Mouse (Mus musculus) embryonic stem cell, embryonic (primary cell): ENCODE measurements around the gene Prkch.

Source experiments
- CTCF ChIA-PET, 4 experiments: fragments of 300-600 bp in 2 of 4; fragments of 350-600 bp in 2 of 4; sonication (Branson Sonifier 250); formaldehyde crosslinking; loops; one replicate each; lab custom pipeline; 2022; ENCODE audit warnings: inconsistent platforms in 2 of 4; lab: Charles Lee
- POLR2A ChIA-PET, 4 experiments: fragments of 300-600 bp in 2 of 4; fragments of 350-600 bp in 2 of 4; sonication (Branson Sonifier 250); formaldehyde crosslinking; loops; one replicate each; lab custom pipeline; 2022; ENCODE audit warnings: antibody characterized with exemption in 4 of 4, inconsistent platforms in 1 of 4; lab: Charles Lee

The Prkch gene

GRCm38 (mm10) chr12:73564795-73565619, 19.6 kb upstream of the Prkch start:
- ChIA-PET POLR2A (no interaction called here), CTCF (interaction anchor here (0.6 to 1.3 kb wide), 13 partner anchors 11 to 444 kb away, joined by 3 to 9 read pairs (median 4); no protein-coding TSS in a partner anchor)

GRCm38 (mm10) chr12:73565620-73565969, 19.0 kb upstream of the Prkch start:
- POLR2A ChIA-PET = no interaction called here
- CTCF ChIA-PET = interaction anchor here in 3 of 4 experiments (0.6 to 1.3 kb wide), 10 partner anchors 11 to 444 kb away, joined by 3 to 9 read pairs (median 4); no protein-coding TSS in a partner anchor

GRCm38 (mm10) chr12:73574632-73575031, 10.0 kb upstream of the Prkch start:
- POLR2A ChIA-PET = interaction anchor here in 1 of 4 experiments (0.6 kb wide), 1 partner anchor 514 kb away, joined by 3 read pairs; no protein-coding TSS in a partner anchor
- CTCF ChIA-PET = interaction anchor here in 2 of 4 experiments (0.6 to 0.7 kb wide), 3 partner anchors 57 to 1244 kb away, joined by 3 to 7 read pairs (median 4); no protein-coding TSS in a partner anchor

- POLR2A ChIA-PET = no interaction called here
Measured at GRCm38 (mm10) chr12:73578141-73578540, 6.5 kb upstream of the Prkch start.

GRCm38 (mm10) chr12:73580811-73581210, 3.8 kb upstream of the Prkch start:
- ChIA-PET POLR2A (no interaction called here), CTCF (interaction anchor here in 2 of 4 experiments (0.7 to 1.3 kb wide), 3 partner anchors 26 to 65 kb away, joined by 3 to 4 read pairs (median 3); no protein-coding TSS in a partner anchor)

More at GRCm38 (mm10) chr12:73578141-73578540, 6.5 kb upstream of the Prkch start:
- CTCF ChIA-PET = interaction anchor here in 1 of 4 experiments (1.1 kb wide), 1 partner anchor 43 kb away, joined by 3 read pairs; no protein-coding TSS in a partner anchor

DNA sequence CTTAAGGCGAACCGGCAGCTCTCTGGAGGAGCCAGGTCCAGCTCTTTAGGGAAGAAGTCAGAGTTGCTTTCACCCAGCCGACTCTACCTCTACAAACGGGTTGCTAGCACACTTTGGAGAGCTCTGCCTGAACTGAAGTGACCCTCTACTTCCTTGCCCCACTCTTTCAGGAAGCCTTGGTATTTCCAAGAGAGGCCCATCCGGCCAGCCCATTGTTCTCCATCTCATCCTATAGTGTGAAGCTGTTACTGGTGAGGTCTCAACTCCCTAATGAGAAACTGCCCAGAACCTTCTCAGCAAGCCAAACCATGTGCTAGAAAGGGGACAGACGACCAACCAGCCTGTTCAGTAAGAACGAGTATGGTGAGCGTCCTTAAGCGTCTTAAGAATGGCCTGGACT, 1.3 kb upstream of the Prkch start:
- ChIA-PET POLR2A (interaction anchor here in 1 of 4 experiments (1.0 kb wide), 1 partner anchor 297 kb away, joined by 3 read pairs; the partner anchor contains the start of genes Slc38a6 and Trmt5), CTCF (interaction anchor here in 3 of 4 experiments (1.0 to 1.6 kb wide), 3 partner anchors 23 to 110 kb away, joined by 3 to 8 read pairs (median 3); no protein-coding TSS in a partner anchor)

- CTCF ChIA-PET = interaction anchor here in 3 of 4 experiments (1.0 to 1.6 kb wide), 5 partner anchors 24 to 111 kb away, joined by 3 to 8 read pairs (median 3); no protein-coding TSS in a partner anchor
Measured at GRCm38 (mm10) chr12:73583813-73584609, 585 bp upstream of the Prkch start.

DNA sequence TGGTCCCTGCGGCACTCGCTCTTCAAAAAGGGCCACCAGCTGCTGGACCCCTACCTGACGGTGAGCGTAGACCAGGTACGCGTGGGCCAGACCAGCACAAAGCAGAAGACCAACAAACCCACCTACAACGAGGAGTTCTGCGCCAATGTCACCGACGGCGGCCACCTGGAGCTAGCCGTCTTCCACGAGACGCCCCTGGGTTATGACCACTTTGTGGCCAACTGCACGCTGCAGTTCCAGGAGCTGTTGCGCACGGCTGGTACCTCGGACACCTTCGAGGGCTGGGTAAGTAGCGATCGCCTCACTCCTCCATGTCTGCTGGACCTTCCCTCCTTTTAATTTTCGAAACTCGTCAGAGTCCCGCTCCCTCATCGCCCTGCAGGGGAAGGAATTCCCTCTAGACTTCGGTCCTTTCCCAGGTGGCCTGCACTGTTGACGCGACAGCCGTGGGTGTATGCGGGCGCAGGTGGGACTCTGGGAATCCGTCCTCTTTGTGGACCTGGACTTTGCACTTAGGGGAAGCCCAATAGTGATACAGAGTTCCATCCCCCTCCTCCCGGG, 725 bp downstream of the Prkch start:
- ChIA-PET CTCF (interaction anchor here (0.6 to 1.3 kb wide), 6 partner anchors 9 to 83 kb away, joined by 3 to 5 read pairs (median 3); partner anchors contain the start of gene Tmem30b (in 1 of the 4)), POLR2A (interaction anchor here in 2 of 4 experiments (1.0 to 1.2 kb wide), 2 partner anchors 24 to 322 kb away, joined by 3 read pairs; no protein-coding TSS in a partner anchor)

More at GRCm38 (mm10) chr12:73583813-73584609, 585 bp upstream of the Prkch start:
- POLR2A ChIA-PET = interaction anchor here in 1 of 4 experiments (1.0 to 1.2 kb wide), 2 partner anchors 297 to 324 kb away, joined by 3 read pairs; partner anchors contain the start of genes Slc38a6 and Trmt5

- ChIA-PET CTCF (interaction anchor here in 3 of 4 experiments (0.6 to 1.3 kb wide), 5 partner anchors 8 to 538 kb away, joined by 3 to 6 read pairs (median 3); no protein-coding TSS in a partner anchor), POLR2A (interaction anchor here in 1 of 4 experiments (1.0 kb wide), 1 partner anchor 23 kb away, joined by 3 read pairs; no protein-coding TSS in a partner anchor)
Measured at GRCm38 (mm10) chr12:73585850-73586249, 1.3 kb downstream of the Prkch start.

- ChIA-PET CTCF (interaction anchor here in 1 of 4 experiments (0.8 kb wide), 1 partner anchor 33 kb away, joined by 5 read pairs; no protein-coding TSS in a partner anchor), POLR2A (interaction anchor here in 1 of 4 experiments (0.6 kb wide), 1 partner anchor 235 kb away, joined by 3 read pairs; no protein-coding TSS in a partner anchor)
Measured at GRCm38 (mm10) chr12:73587262-73587661, 2.7 kb downstream of the Prkch start.

- ChIA-PET POLR2A (interaction anchor here in 1 of 4 experiments (1.0 kb wide), 1 partner anchor 10 kb away, joined by 3 read pairs; no protein-coding TSS in a partner anchor), CTCF (interaction anchor here in 1 of 4 experiments (0.9 kb wide), 1 partner anchor 30 kb away, joined by 3 read pairs; no protein-coding TSS in a partner anchor)
Measured at GRCm38 (mm10) chr12:73590627-73591276, 6.2 kb downstream of the Prkch start.

- ChIA-PET CTCF (interaction anchor here in 1 of 4 experiments (0.9 kb wide), 1 partner anchor 31 kb away, joined by 3 read pairs; no protein-coding TSS in a partner anchor), POLR2A (interaction anchor here in 1 of 4 experiments (1.0 kb wide), 1 partner anchor 10 kb away, joined by 3 read pairs; no protein-coding TSS in a partner anchor)
Measured at GRCm38 (mm10) chr12:73591625-73592024, 7.0 kb downstream of the Prkch start.

DNA sequence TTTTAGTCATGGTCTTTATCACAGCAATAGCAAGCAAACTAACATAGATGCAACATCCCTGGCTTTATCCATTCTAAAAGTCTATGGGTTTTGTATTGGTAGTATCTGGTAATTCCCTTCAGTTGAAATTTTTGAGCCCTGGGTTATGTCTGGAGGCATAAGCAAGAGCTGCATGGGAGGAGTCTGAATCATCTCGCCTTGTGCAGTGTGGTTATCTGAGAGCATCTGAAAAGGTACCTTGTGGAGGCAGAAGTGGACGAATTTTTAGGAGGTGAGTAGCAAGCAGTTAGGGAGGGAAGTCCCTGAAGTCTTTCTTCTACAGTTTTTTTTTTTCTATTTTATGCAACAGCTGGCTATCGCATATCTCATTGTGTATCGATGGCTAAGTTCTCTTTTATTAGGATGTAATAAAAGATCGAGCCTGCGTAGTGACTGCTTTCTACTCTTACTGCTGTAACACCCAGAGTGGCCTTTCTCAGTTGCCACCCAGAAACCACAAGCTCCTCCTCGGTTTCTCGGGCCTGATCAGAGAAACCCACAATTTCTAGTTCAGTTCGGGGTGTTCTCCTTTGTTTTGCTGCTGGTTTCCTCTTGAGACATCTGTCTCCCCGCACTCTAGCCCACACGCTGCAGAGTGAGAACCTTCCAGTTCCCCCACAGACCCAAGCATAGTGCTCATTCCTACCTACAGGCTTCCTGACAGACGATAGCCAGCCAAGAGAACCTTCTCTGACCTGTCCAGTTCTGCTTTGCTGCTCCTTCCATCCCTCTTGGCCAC, 8.6 kb downstream of the Prkch start:
- ChIA-PET POLR2A (no interaction called here), CTCF (interaction anchor here in 1 of 4 experiments (0.6 kb wide), 1 partner anchor 76 kb away, joined by 4 read pairs; no protein-coding TSS in a partner anchor)

DNA sequence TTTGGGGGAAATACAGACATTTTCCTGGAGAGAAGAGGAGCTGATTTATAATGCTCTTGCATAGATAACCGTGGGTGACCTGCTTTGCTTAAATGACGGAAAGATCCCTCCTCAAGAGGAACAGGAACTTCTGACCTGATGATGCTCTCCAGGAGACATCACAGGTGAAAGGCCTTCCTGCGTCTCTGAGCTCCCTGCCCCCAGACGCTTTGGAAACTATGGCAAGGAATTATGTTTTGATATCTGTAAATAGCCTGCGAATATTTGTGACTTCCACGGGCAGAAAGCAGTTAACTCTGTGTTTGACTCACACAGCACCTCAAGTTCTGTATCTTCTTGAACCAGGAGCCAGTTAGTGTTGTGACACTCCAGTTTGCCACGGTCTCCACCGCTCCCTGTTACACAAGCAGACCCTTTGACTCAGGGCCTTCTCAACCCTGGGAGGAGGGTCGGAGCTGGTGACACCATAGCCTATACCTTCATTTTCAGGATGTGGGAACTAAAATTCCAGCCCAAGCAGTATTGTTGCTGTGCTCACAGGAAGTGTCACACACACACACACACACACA, 9.7 kb downstream of the Prkch start:
- CTCF ChIA-PET = interaction anchor here in 1 of 4 experiments (1.3 kb wide), 1 partner anchor 9 kb away, joined by 3 read pairs; no protein-coding TSS in a partner anchor
- POLR2A ChIA-PET = no interaction called here

DNA sequence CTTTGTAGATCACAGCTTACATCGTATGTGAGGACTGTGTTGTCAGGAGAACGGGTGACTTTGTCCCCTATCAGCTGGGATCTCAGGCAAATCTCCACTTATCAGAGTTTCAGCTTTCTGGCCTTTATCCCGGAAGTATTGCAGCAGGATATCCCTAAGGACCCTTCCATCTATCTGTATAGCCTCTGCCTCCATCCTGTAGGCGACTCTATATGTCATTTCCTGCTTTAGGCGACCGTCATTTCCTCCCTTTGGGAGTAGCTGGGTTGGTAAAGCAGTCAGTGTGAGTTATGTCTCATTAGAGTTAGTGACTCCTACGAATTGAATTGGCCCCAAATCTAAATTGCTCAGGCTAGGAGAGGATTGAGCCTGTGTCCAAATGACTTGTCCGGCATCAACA, 10.6 kb downstream of the Prkch start:
- POLR2A ChIA-PET = no interaction called here

GRCm38 (mm10) chr12:73598241-73598640, 13.6 kb downstream of the Prkch start:
- ChIA-PET POLR2A (no interaction called here), CTCF (no interaction called here)

More for the DNA sequence above, 10.6 kb downstream of the Prkch start:
- CTCF ChIA-PET = no interaction called here
